Mouse (Mus musculus): Measurements from ENCODE around the gene Opcml. TPM values are rescaled to one million over a fixed set of nuclear protein-coding genes. Genes with fewer than 3 reads are reported as not detected.

Opcml gene
- total RNA-seq, 2 experiments from 2014 or later: 365 to 394 TPM

- intact Hi-C loops (cut with DNase I): no loop called here
- no peak for DNase-seq (ENCODE audit: low spot score in 2 of 2)
Observed at GRCm38 (mm10) chr9:28273816-28274215, 483.2 kb downstream of the Opcml start.

GRCm38 (mm10) chr9:28278555-28278954 lies 488.0 kb downstream of the Opcml start:
- intact Hi-C loops (cut with DNase I): no loop called here
- no peak for DNase-seq (ENCODE audit: low spot score in 2 of 2)

GRCm38 (mm10) chr9:28281025-28281424 lies 490.4 kb downstream of the Opcml start:
- peak in 1 of 2 experiments; percentile 39 for DNase-seq (ENCODE audit: low spot score in 2 of 2)

GRCm38 (mm10) chr9:28281571-28281970 lies 491.0 kb downstream of the Opcml start:
- intact Hi-C loops (cut with DNase I): no loop called here
- DNase-seq (ENCODE audit: low spot score in 2 of 2): peak in 1 of 2 experiments; percentile 35

More at GRCm38 (mm10) chr9:28281025-28281424, 490.4 kb downstream of the Opcml start:
- intact Hi-C loops (cut with DNase I): no loop called here

GRCm38 (mm10) chr9:28285016-28285415 lies 494.4 kb downstream of the Opcml start:
- no peak for DNase-seq (ENCODE audit: low spot score in 2 of 2)

GRCm38 (mm10) chr9:28286384-28286783 lies 495.8 kb downstream of the Opcml start:
- no peak for DNase-seq (ENCODE audit: low spot score in 2 of 2)
- intact Hi-C loops (cut with DNase I): no loop called here

More at GRCm38 (mm10) chr9:28285016-28285415, 494.4 kb downstream of the Opcml start:
- intact Hi-C loops (cut with DNase I): no loop called here

GRCm38 (mm10) chr9:28287485-28287884 lies 496.9 kb downstream of the Opcml start:
- intact Hi-C loops (cut with DNase I): no loop called here
- DNase-seq (ENCODE audit: low spot score in 2 of 2): no peak

- peak in 1 of 2 experiments; percentile 46 for DNase-seq (ENCODE audit: low spot score in 2 of 2)
- intact Hi-C loops (cut with DNase I): no loop called here
Observed at GRCm38 (mm10) chr9:28289696-28290330, 499.2 kb downstream of the Opcml start.

- no peak for DNase-seq (ENCODE audit: low spot score in 2 of 2)
- intact Hi-C loops (cut with DNase I): no loop called here
Observed at GRCm38 (mm10) chr9:28303659-28304058, 513.1 kb downstream of the Opcml start.

- intact Hi-C loops (cut with DNase I): no loop called here
- DNase-seq (ENCODE audit: low spot score in 2 of 2): no peak
Observed at GRCm38 (mm10) chr9:28306364-28307121, 516.0 kb downstream of the Opcml start.

- no peak for DNase-seq (ENCODE audit: low spot score in 2 of 2)
- intact Hi-C loops (cut with DNase I): no loop called here
Observed at GRCm38 (mm10) chr9:28307122-28307430, 516.5 kb downstream of the Opcml start.

- intact Hi-C loops (cut with DNase I): no loop called here
- no peak for DNase-seq (ENCODE audit: low spot score in 2 of 2)
Observed at GRCm38 (mm10) chr9:28307481-28308050, 517.0 kb downstream of the Opcml start.

- intact Hi-C loops (cut with DNase I): no loop called here
- DNase-seq (ENCODE audit: low spot score in 2 of 2): no peak
Observed at GRCm38 (mm10) chr9:28317881-28318280, 527.3 kb downstream of the Opcml start.

- DNase-seq (ENCODE audit: low spot score in 2 of 2): no peak
- intact Hi-C loops (cut with DNase I): no loop called here
Observed at GRCm38 (mm10) chr9:28319021-28319755, 528.6 kb downstream of the Opcml start.

- no peak for DNase-seq (ENCODE audit: low spot score in 2 of 2)
- intact Hi-C loops (cut with DNase I): no loop called here
Observed at GRCm38 (mm10) chr9:28319802-28320201, 529.2 kb downstream of the Opcml start.

- intact Hi-C loops (cut with DNase I): loop anchor here (5.0 kb wide), 1 partner anchor 66 kb away; no protein-coding TSS in a partner anchor
- peak; percentile 22 to 26 for DNase-seq (ENCODE audit: low spot score in 2 of 2)
Observed at GRCm38 (mm10) chr9:28327985-28328384, 537.4 kb downstream of the Opcml start.

GRCm38 (mm10) chr9:28328434-28328833 lies 537.9 kb downstream of the Opcml start:
- no peak for DNase-seq (ENCODE audit: low spot score in 2 of 2)

GRCm38 (mm10) chr9:28329477-28329876 lies 538.9 kb downstream of the Opcml start:
- no peak for DNase-seq (ENCODE audit: low spot score in 2 of 2)
- intact Hi-C loops (cut with DNase I): loop anchor here (5.0 kb wide), 1 partner anchor 67 kb away; no protein-coding TSS in a partner anchor

More at GRCm38 (mm10) chr9:28328434-28328833, 537.9 kb downstream of the Opcml start:
- intact Hi-C loops (cut with DNase I): loop anchor here (5.0 kb wide), 1 partner anchor 66 kb away; no protein-coding TSS in a partner anchor

GRCm38 (mm10) chr9:28336511-28337208 lies 546.1 kb downstream of the Opcml start:
- DNase-seq (ENCODE audit: low spot score in 2 of 2): peak; percentile 68 to 74
- intact Hi-C loops (cut with DNase I): no loop called here
